Mouse (Mus musculus) layer of hippocampus, adult 11-12 months (tissue): ENCODE results near the gene Mcf2l.

Source experiments
- DNase-seq: peaks from one replicate; pipeline ENCODE4 v3.0.0; 2022; ENCODE audit warnings: low spot score

Gene Mcf2l

GRCm38 (mm10) chr8:12951051-12951630 is 77.5 kb downstream of the Mcf2l start:
- no peak for DNase-seq

GRCm38 (mm10) chr8:12952699-12953098 is 79.1 kb downstream of the Mcf2l start:
- DNase-seq: no peak

GRCm38 (mm10) chr8:12955362-12955879 is 81.8 kb downstream of the Mcf2l start:
- DNase-seq: no peak

GRCm38 (mm10) chr8:12955880-12956279 is 82.3 kb downstream of the Mcf2l start:
- no peak for DNase-seq

- no peak for DNase-seq
Measured at GRCm38 (mm10) chr8:12956941-12957340, 83.3 kb downstream of the Mcf2l start.

- no peak for DNase-seq
Measured at GRCm38 (mm10) chr8:12957419-12957818, 83.8 kb downstream of the Mcf2l start.

- no peak for DNase-seq
Measured at GRCm38 (mm10) chr8:12960609-12961008, 87.0 kb downstream of the Mcf2l start.

GRCm38 (mm10) chr8:12961211-12961610 is 87.6 kb downstream of the Mcf2l start:
- DNase-seq: no peak

GRCm38 (mm10) chr8:12961821-12962534 is 88.4 kb downstream of the Mcf2l start:
- no peak for DNase-seq

- no peak for DNase-seq
Measured at GRCm38 (mm10) chr8:12962541-12963380, 89.2 kb downstream of the Mcf2l start.

- DNase-seq: no peak
Measured at GRCm38 (mm10) chr8:12976290-12976689, 102.7 kb downstream of the Mcf2l start.

- no peak for DNase-seq
Measured at GRCm38 (mm10) chr8:12976723-12977122, 103.1 kb downstream of the Mcf2l start.

GRCm38 (mm10) chr8:12977325-12977724 is 103.7 kb downstream of the Mcf2l start:
- no peak for DNase-seq

GRCm38 (mm10) chr8:12978308-12978707 is 104.7 kb downstream of the Mcf2l start:
- no peak for DNase-seq

GRCm38 (mm10) chr8:12978726-12979125 is 105.1 kb downstream of the Mcf2l start:
- DNase-seq: peak; percentile 60

- DNase-seq: peak; percentile 89
Measured at GRCm38 (mm10) chr8:12983681-12984467, 110.3 kb downstream of the Mcf2l start.

GRCm38 (mm10) chr8:12984601-12985243 is 111.1 kb downstream of the Mcf2l start:
- no peak for DNase-seq

GRCm38 (mm10) chr8:12985259-12985658 is 111.7 kb downstream of the Mcf2l start:
- peak; percentile 64 for DNase-seq

GRCm38 (mm10) chr8:12987571-12987970 is 114.0 kb downstream of the Mcf2l start:
- DNase-seq: peak; percentile 66

GRCm38 (mm10) chr8:12988722-12989430 is 115.3 kb downstream of the Mcf2l start:
- no peak for DNase-seq

GRCm38 (mm10) chr8:12991411-12991810 is 117.8 kb downstream of the Mcf2l start:
- DNase-seq: no peak
